Mouse (Mus musculus) layer of hippocampus, postnatal 10 days (tissue): ENCODE measurements at regions not wholly inside any gene's neighbourhood (a gene's known extent, or its start where the extent isn't known, plus 50 kb on each side); places are given as distances from the start of the nearest gene placed in this dataset.

ENCODE experiments used
- DNase-seq, 2 experiments: peaks; one replicate each; pipeline ENCODE4 v3.0.0; 2021; ENCODE audit warnings: low spot score in 2 of 2

DNA sequence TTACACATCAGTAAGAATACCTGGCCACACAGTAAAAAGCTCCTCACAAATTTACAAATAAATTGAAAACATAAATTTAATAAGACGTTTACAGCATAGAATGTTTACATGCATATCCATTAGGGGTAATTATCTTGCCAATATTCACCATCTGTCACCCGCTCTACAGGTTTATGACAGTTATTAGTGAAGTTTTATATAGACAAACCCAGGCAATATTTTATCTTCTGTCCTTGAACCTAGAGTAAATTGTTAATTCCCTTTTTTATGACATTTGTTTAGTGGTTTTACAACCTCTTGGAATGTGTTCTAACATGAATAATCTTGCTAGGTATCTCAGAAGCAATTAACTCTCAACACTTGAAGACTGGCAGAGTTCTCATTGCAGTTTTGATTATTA lies 6458.7 kb downstream of the 9330182O14Rik start:
- no peak for DNase-seq

DNA sequence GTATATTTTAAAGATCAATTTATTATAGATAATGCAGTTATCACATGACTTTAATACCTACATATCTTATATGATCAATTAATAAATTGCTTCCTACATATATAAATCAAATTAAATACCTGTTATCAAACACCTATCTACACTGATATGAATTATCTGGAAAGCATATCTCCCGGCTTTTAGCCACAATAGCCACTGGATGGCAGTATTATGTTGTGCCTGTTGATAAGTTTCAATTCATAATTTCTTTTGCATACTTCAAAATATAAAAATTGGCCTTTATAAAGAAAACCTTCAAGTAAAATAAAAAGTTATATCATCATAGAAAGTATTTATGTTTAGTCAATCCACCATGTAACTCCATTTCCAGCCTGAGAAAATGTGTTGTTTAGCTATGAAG lies 6464.2 kb downstream of the 9330182O14Rik start:
- peak in 1 of 2 experiments; percentile 21 for DNase-seq

DNA sequence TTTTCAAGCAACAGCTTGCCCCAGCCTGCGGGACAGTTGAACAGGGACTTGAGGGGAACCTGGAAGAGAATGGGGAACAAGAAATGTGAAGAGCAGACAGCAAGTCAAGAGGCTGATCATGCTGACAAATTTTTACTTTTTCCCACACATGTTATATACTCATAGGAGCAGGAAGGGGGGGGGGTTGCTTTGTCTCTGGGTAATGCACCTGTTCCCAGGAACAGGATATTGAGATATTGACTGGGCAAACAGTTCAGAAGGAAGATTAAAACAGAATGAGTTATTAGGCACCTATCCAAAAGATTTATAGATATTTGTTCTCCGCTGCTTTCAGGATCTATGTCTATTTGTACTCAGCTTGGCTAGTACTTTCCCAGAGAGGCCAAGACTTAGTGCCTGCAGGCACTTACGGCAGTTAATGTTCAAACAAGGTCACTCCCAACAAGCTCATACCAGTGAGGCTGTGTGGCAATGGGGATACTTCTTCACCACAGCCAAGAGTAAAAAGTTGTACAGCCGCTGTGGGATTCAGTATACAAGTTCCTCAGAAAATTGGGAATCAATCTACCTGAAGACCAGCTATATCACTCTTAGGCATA lies 6489.4 kb downstream of the 9330182O14Rik start:
- no peak for DNase-seq

DNA sequence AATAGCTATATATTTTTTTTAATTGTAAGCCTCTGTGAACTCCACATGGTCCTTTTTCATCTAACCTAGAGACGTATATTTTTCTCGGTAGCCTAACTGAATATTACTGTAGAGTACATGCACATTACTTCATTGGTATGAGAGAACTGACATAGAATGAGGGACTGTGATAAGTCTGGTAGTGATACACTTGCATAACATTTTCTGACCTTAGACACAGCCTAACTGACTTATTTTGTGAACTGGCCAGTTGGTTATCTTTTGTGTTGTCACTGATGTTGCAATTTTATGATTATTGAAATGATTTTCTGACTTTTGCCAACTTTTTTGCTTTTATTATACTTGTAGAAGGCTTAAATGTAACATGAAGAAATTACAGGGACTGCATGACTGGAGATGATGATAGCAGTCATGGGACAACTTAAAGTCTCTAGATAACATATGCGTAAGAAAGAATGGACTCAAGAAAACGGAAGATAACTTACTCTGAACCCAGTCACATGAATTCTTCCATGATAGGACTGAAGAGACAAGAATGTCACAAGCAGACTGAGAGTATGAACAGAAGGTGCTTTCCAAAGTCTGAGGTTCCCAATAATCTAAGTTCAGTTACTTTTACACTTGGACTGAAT lies 6491.0 kb downstream of the 9330182O14Rik start:
- DNase-seq, result no peak
